Mouse (Mus musculus) adrenal gland, postnatal 14 days (tissue): ENCODE results near the gene 1700001O22Rik. TPM values are rescaled to one million over a fixed set of nuclear protein-coding genes. Genes with fewer than 3 reads are reported as not detected.

Experiments
- DNase-seq: peaks from one replicate; pipeline ENCODE4 v3.0.0; 2021; ENCODE audit warnings: mixed read lengths
- total RNA-seq: library from RNA; stranded (reverse); gene quantifications from 2 replicates; pipeline ENCODE4 v1.2.3, GENCODE M21; 2021

Gene 1700001O22Rik
- total RNA-seq, 1 experiment from 2014 or later = 2.0 TPM

DNA sequence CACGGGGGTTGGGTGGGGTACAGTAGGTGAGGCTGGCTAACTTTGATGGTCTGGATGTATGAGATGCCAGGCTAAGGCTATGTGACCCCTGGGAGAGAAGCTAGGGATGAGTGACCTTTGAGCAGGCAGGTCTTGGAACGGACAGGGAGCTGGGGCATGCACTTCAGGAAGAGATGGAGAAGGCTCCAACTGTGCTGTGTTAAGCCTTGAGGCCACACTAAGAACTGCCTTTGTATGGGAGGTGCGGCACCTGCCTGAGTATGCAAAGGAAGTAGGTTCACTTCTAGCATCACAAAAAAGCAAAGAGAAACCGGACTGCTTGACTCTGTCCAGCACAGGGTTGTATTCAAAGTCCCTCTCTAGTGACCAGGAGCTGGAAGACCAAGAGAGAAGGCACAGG, 25.2 kb downstream of the 1700001O22Rik start:
- DNase-seq = no peak

- no peak for DNase-seq
Measured at GRCm38 (mm10) chr2:30777266-30777665, 26.2 kb downstream of the 1700001O22Rik start.

- no peak for DNase-seq
Measured at GRCm38 (mm10) chr2:30775955-30776354, 27.5 kb downstream of the 1700001O22Rik start.

GRCm38 (mm10) chr2:30773313-30774005, 30.0 kb downstream of the 1700001O22Rik start:
- DNase-seq = no peak

DNA sequence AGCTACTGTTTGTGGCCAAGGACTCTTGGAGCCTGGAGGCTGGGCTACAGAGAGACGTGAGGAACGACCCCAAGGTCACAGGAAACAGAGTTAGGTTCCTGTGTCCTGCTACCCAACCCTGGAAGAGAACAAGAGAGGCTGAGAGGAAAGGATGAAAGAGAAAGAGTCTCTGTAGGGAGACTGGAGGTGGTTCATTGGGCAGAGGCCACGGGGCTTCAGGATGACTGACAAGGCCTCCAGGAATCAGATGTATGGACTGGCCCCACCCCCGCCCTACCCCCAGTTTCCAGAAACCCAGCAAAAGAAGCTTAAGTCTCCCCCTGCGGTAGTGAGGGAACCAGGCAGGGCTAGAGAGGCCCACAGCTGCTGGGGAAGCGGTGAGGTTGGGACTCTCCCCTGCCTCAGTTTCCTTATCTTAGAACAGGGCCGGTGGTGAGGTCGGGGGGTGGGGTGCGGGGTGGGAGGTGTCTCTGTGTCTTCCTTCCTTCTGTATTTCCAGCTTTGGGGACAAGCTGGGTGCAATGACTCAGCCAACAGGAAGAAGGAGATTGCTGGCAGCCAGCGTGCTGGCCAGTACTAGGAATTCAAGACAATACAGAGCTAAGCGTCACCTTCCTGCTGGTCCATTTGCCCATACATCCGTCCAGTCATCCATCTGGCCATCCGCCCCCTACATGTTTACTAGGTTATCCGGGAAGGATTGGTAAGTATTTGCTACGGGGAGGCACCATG, 30.7 kb downstream of the 1700001O22Rik start:
- DNase-seq = peak; percentile 71

GRCm38 (mm10) chr2:30771806-30772460, 31.5 kb downstream of the 1700001O22Rik start:
- DNase-seq = peak; percentile 93

GRCm38 (mm10) chr2:30771368-30771805, 32.1 kb downstream of the 1700001O22Rik start:
- no peak for DNase-seq

- DNase-seq = peak; percentile 68
Measured at GRCm38 (mm10) chr2:30769187-30769586, 34.3 kb downstream of the 1700001O22Rik start.

DNA sequence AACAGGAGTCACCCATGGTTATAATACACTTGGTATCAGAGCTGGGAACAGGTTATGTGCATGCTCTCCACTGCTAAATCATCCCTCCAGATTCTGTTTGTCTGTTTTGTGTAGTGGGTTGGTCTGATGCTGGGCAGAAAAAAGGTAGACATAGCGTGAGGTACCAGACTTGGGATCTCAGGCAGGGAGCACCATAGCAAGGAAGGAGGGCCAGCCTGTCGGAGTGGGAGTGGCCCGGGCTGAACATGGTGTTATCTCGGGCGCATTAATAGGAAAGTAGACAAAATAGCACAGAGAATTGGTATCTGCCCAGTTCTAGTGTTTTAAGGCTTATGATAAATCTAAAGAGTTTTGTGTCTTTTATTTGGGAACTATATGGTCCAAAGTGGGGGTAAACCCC, 34.9 kb downstream of the 1700001O22Rik start:
- no peak for DNase-seq

DNA sequence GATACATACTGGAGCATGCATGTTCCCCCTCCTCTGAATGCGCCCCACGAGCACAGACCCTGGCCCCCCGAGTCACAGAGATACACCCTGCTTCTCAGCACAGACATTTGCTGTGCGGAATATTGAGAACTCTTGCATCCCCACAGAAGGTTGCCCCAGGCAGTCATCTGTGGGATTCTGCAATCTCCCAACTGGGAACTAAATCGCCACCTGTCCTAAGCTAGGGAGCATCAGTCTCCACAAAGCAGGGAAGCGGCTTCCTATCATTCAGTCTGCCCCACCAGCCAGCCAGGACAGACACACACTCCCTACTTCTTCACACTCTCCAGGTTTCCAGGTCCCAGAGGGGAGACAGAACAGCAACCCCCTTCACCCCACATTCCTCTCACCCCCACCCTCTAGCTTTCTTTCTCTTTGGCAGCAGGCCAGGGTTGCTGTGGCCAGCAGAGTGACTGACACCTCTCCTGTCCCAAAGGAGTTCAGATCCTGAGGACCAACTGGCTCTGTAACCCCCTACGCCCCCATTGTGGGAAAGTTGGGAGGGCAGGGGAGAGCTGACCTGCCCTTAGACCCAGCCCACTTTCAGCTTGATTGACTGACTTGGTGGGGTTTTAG, 35.7 kb downstream of the 1700001O22Rik start:
- no peak for DNase-seq

DNA sequence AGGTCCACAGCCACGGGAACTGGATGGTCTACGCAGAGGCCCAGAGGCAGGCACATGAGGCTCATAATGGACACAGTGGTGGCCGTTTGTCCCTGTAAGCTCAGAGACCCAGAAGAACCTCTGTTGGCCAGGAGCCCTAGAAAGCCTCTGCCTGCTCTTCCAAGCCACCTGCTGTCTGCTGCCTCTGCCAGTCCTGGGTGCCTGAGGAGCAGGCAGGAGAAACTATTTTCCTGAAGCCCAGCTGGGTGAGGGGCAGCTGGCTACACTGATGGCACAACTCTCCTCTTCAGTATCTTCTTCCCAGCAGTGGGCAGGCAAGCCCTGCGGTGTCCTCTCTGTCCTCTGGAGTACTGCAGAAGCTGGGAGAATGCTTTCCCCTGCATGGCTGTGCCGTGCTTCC, 37.0 kb downstream of the 1700001O22Rik start:
- DNase-seq = no peak

GRCm38 (mm10) chr2:30760706-30761105, 42.8 kb downstream of the 1700001O22Rik start:
- no peak for DNase-seq

GRCm38 (mm10) chr2:30759858-30760547, 43.5 kb downstream of the 1700001O22Rik start:
- peak; percentile 40 for DNase-seq

DNA sequence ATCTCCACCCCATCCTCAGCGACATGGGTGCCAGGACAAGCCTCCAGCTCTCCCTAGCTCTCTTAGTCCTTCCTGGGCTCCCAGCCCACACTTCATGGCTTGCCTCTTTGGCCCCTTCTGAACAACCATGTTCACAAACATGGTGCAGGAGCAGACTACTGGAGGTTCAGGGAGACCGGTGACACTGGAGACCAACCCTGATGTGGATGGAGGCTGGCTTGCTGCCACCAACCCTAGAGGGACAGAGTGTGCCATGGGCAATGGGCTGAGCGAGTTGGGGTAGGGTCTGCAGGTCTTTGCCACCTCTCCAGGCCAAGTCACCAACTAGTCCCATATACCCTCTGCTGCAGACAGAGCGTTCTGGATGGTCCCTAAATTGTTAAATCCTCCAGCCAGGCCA, 44.0 kb downstream of the 1700001O22Rik start:
- no peak for DNase-seq

DNA sequence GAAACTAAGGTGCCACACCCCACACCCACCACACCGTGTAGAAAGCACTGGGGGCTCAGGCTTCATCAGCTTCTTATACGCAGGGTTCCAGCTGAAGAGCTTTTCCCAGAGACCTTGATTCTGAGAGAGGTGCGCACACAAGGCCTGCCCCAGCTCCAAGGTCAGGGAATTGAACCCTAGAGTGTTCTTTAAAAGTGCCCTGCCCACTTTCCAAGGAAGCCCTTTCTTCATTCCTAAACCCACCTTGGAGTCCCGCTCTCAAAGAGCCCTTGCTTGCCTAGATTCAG, 44.4 kb downstream of the 1700001O22Rik start:
- DNase-seq = no peak

DNA sequence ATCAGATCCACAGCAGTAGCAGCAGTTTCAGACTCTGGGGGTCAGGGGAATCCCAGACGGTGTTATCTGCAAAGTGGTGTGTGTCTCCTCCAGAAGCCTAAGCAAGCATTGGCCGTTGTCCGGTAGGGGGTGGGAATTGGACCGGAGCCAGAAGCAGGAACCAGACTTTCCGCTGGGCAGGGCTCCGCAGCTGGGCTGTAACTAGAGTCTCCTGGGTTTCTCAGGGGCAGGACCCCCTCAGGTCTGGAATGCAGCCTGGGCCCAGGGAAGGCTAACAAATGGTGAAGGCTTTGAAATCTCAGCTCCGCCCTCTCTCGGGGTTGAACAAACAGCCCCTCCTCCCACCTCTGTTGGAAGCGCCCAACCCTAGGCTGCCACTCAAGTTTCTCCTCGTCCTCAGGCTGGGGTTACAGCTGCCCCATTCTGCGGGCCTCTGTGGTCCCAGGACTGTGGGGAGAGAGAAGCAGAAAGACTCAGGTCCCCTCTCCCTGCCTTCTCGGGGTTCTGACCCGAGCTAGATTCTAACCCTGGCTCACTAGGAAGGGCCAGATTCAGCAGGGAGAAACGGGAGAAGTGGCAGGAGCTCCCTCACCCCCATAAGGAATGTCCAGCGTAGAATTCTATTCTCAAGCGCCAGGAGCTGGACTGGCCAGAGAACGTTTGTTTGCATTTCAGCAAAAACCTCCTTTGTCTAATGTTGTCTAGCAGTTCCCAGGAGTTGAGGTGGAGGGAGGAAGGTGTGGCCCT, 44.9 kb downstream of the 1700001O22Rik start:
- DNase-seq = peak; percentile 94

- no peak for DNase-seq
Measured at GRCm38 (mm10) chr2:30756962-30757715, 46.3 kb downstream of the 1700001O22Rik start.

GRCm38 (mm10) chr2:30755985-30756765, 47.3 kb downstream of the 1700001O22Rik start:
- DNase-seq = no peak

DNA sequence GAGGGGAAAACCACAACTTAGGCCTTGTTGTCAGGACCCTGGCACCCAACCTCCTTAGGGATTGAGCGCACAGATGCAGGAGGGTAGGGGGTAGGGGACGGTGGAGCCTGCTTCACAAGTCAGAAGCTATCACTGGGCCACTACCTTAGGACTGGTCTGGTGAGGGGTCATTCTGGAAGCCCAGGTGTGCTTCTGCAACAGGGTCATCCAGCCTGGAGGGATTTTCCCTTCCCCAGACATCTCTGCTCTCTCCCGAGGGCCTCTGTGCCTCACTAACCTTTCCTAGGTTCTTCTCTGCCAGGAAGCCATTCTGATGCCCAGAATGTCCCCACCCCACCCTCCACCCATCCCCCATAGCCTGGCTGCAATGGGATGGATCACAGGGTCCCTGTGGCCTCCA, 48.6 kb downstream of the 1700001O22Rik start:
- peak; percentile 44 for DNase-seq

DNA sequence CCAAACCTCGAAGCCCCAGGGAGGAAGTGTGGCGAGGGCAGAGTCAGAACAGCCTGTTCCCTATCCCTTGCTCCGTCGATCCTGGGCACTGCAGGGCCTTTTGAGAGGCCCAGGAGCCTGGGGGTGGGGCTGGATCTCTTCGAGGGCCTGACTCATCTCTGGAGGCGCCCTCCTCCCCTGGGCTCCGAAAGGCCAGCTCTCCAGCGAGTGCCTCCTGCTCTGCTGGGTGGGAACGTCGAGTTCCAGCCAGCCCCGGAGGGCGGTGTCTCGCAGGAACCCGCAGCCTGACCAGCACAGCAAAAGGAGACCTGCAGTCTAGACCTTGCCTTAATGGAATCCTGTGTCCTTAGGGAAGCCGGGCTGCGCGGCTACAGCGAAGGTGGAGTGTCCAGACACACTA, 50.2 kb downstream of the 1700001O22Rik start:
- peak; percentile 93 for DNase-seq
